Mouse (Mus musculus) Patski (cell line): Measurements from ENCODE around the gene Btnl10. TPM values are rescaled to one million over a fixed set of nuclear protein-coding genes. Genes with fewer than 3 reads are reported as not detected.
"Not testable (repeated sequence)": the region's sequence is repeated elsewhere in the genome, so short reads cannot be mapped to it uniquely, and the experiment has no call there.

Experiments used
- ATAC-seq: fragments of 100-300 bp; one replicate; pipeline ENCODE4 v1.8.0; 2021
- CTCF ChIA-PET: fragments of 350-600 bp; sonication (Branson Sonifier 250); formaldehyde crosslinking; loops from one replicate; lab custom pipeline; 2022; ENCODE audit warnings: inconsistent platforms; lab: Charles Lee
- POLR2A ChIA-PET: fragments of 350-600 bp; sonication (Branson Sonifier 250); formaldehyde crosslinking; loops from one replicate; lab custom pipeline; 2022; ENCODE audit warnings: antibody characterized with exemption, inconsistent platforms; lab: Charles Lee
- DNase-seq: peaks from one replicate; pipeline ENCODE4 v3.0.0-alpha.2; 2011; ENCODE audit warnings: low read depth, low spot score
- H3K27me3 ChIP-seq: fragments of 371-371 bp; one replicate; pipeline ENCODE4 v1.5.1; 2021
- CTCF ChIP-seq: fragments of 100-300 bp; IDR thresholded peaks from one replicate; pipeline ENCODE4 v1.5.1; 2021
- in situ Hi-C: fragments of 300-500 bp; cut with MboI; formaldehyde crosslinking; loops from 3 replicates; pipeline ENCODE4 v1.11.1; 2018; ENCODE audit warnings: low pct_unique_long_range_greater_than_20kb, mixed read lengths
- polyA plus RNA-seq: library from polyadenylated mRNA; unstranded; gene quantifications from one replicate; pipeline ENCODE4 v1.2.3, GENCODE M21; 2021

The Btnl10 gene
- polyA plus RNA-seq, 1 experiment from 2014 or later, result not detected

GRCm38 (mm10) chr11:58947798-58948528 is 30.3 kb downstream of the Btnl10 start:
- no peak for TF ChIP-seq CTCF
- no peak for DNase-seq
- peak; percentile 16 for ATAC-seq
- H3K27me3 ChIP-seq, result peaks cover 8% of the 10 kb centered on the region
- in situ Hi-C loops, result no loop called here
- ChIA-PET CTCF (interaction anchor here (0.9 to 1.5 kb wide), 4 partner anchors 9 to 38 kb away, joined by 3 to 5 read pairs (median 4); partner anchors contain the start of gene Rnf187), POLR2A (interaction anchor here (2.0 kb wide), 1 partner anchor 10 kb away, joined by 16 read pairs; the partner anchor contains the start of gene Rnf187)

- ATAC-seq, result peak; percentile 90
- H3K27me3 ChIP-seq, result peaks cover 3% of the 10 kb centered on the region
- POLR2A ChIA-PET, result interaction anchor here (1.3 to 2.0 kb wide), 2 partner anchors 11 to 21 kb away, joined by 3 to 16 read pairs; partner anchors contain the start of gene Rnf187
- DNase-seq, result peak; percentile 79
- CTCF ChIA-PET, result interaction anchor here (0.9 to 1.5 kb wide), 4 partner anchors 9 to 34 kb away, joined by 3 to 5 read pairs (median 4); partner anchors contain the start of gene Rnf187
- no peak for TF ChIP-seq CTCF
- in situ Hi-C loops, result no loop called here
Measured at GRCm38 (mm10) chr11:58948542-58949479, 31.1 kb downstream of the Btnl10 start, which contains the start of gene Hist3h2ba. Gene Hist3h2ba, plus strand, starts transcription at chr11:58948920.

- ChIA-PET POLR2A (interaction anchor here (1.3 to 2.0 kb wide), 2 partner anchors 11 to 22 kb away, joined by 3 to 16 read pairs; partner anchors contain the start of gene Rnf187), CTCF (interaction anchor here (0.9 to 1.3 kb wide), 2 partner anchors 21 to 35 kb away, joined by 3 to 4 read pairs; no protein-coding TSS in a partner anchor)
- DNase-seq, result no peak
- TF ChIP-seq CTCF, result no peak
- in situ Hi-C loops, result no loop called here
- no peak for ATAC-seq
- H3K27me3 ChIP-seq, result peaks cover 3% of the 10 kb centered on the region
Measured at GRCm38 (mm10) chr11:58949480-58950431, 32.0 kb downstream of the Btnl10 start.

GRCm38 (mm10) chr11:58951210-58951609 is 33.5 kb downstream of the Btnl10 start:
- POLR2A ChIA-PET, result interaction anchor here (0.5 kb wide), 1 partner anchor 742 kb away, joined by 3 read pairs; no protein-coding TSS in a partner anchor
- in situ Hi-C loops, result no loop called here
- no peak for ATAC-seq

GRCm38 (mm10) chr11:58953351-58954169 is 35.9 kb downstream of the Btnl10 start:
- CTCF ChIA-PET, result interaction anchor here (1.3 to 2.7 kb wide), 2 partner anchors 25 to 39 kb away, joined by 5 to 8 read pairs; no protein-coding TSS in a partner anchor
- ATAC-seq, result no peak
- DNase-seq, result no peak

More at GRCm38 (mm10) chr11:58951210-58951609, 33.5 kb downstream of the Btnl10 start:
- CTCF ChIA-PET, result interaction anchor here (1.7 kb wide), 1 partner anchor 23 kb away, joined by 4 read pairs; no protein-coding TSS in a partner anchor
- no peak for TF ChIP-seq CTCF
- DNase-seq, result no peak
- no peaks in the 10 kb centered on the region for H3K27me3 ChIP-seq

GRCm38 (mm10) chr11:58954170-58954419 is 36.4 kb downstream of the Btnl10 start:
- in situ Hi-C loops, H3K27me3 ChIP-seq, DNase-seq: not testable (repeated sequence)
- ATAC-seq, result peak; percentile 2
- POLR2A ChIA-PET, result interaction anchor here (1.4 kb wide), 1 partner anchor 35 kb away, joined by 3 read pairs; no protein-coding TSS in a partner anchor
- CTCF ChIA-PET, result interaction anchor here (1.3 to 2.7 kb wide), 3 partner anchors 24 to 40 kb away, joined by 5 to 8 read pairs (median 6); partner anchors contain the start of gene Trim11

More at GRCm38 (mm10) chr11:58953351-58954169, 35.9 kb downstream of the Btnl10 start:
- POLR2A ChIA-PET, result interaction anchor here (1.4 kb wide), 1 partner anchor 34 kb away, joined by 3 read pairs; no protein-coding TSS in a partner anchor
- in situ Hi-C loops, result no loop called here
- H3K27me3 ChIP-seq, result no peaks in the 10 kb centered on the region
- no peak for TF ChIP-seq CTCF

GRCm38 (mm10) chr11:58954420-58955142 is 36.9 kb downstream of the Btnl10 start, which contains the start of the genes Hist3h2a and Trim17:
Gene Hist3h2a, plus strand, starts transcription at chr11:58954685.
Gene Trim17, plus strand, starts transcription at chr11:58954685.
- peak; percentile 66 for TF ChIP-seq CTCF
- ATAC-seq, result peak; percentile 86
- peak; percentile 93 for DNase-seq
- in situ Hi-C loops, result no loop called here
- ChIA-PET CTCF (interaction anchor here (1.3 to 2.7 kb wide), 3 partner anchors 24 to 40 kb away, joined by 5 to 8 read pairs (median 6); partner anchors contain the start of gene Trim11), POLR2A (interaction anchor here (0.9 to 1.4 kb wide), 4 partner anchors 12 to 35 kb away, joined by 3 to 6 read pairs (median 3); partner anchors contain the start of gene Trim11)
- no peaks in the 10 kb centered on the region for H3K27me3 ChIP-seq
